Mouse (Mus musculus) heart, adult 2 months (tissue): ENCODE results near the gene Zfp750.

Source experiments
- CTCF ChIP-seq: fragments of 200-600 bp; IDR thresholded peaks from 2 replicates; pipeline ENCODE4 v1.8.1; 2022; ENCODE audit warnings: antibody characterized with exemption, mild to moderate bottlenecking, moderate library complexity
- EP300 ChIP-seq: fragments of 200-500 bp; IDR thresholded peaks from 2 replicates; pipeline ENCODE4 v1.6.1; 2011; ENCODE audit warnings: low read depth, low read length, control low read depth; ENCODE audit not compliant: insufficient read depth
- POLR2A ChIP-seq: fragments of 200-500 bp; IDR thresholded peaks from 2 replicates; pipeline ENCODE4 v1.6.1; 2011; ENCODE audit warnings: mild to moderate bottlenecking, low read depth, low read length, control low read depth; ENCODE audit not compliant: insufficient read depth

DNA sequence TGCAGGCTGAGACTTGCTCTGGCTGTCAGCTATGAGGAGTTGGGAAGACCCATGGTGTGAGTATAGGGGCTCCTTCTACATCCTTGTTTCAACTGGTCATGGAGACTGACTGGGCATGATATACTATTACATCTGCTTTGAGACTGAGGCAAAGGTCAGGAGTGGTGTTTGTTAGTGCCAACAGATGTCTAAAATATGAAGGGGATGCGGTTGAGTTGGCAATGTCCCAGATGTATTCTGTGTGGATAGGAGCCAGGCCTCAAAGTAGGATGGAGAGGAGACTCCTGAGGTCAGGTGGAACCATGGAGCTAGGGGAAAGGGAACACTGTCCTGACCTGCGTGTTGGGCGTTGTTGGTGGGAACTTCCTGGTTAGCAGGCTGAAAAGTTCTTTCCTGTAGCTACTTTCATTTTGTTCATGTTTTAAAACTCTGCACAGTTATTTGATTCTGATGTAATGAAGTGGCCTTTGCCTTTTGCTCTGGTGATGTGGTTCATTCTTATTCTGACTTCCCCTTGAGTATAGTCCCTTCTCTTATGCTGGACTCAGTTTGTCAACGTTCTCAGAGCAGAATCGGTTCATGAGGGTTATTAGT lies 32.2 kb upstream of the Zfp750 start:
- TF ChIP-seq POLR2A (no peak), EP300 (no peak), CTCF (no peak)
